Mouse (Mus musculus): ENCODE results near the gene Sprr2a2.
"Not testable (repeated sequence)": the region's sequence is repeated elsewhere in the genome, so short reads cannot be mapped to it uniquely, and the experiment has no call there.

DNA sequence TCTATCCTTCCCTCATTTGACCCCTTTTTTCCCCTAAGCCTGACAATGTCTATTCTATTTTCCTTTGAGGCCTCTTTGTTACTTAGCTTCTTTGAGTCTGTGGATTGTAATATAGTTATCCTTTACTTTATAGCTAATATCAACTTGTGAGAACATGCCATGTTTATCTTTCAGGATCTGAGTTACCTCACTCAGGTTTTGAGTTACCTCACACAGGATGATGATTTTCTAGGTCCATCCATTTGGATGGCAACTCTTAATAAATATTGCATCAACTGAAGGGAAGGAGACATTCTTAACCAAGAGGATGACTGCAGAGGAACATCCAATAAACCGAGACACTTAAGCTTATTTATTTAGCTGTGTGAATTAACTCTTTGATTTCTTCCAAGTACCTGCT lies 3.7 kb upstream of the Sprr2a2 start:
- not testable (repeated sequence) for TF ChIP-seq NRF1 (IDR thresholded peaks at IDR 0.05; ENCODE audit: low read depth, low read length); CHD1 (IDR thresholded peaks at IDR 0.05; ENCODE audit: low read depth, low read length); POLR2A (IDR thresholded peaks at IDR 0.05; ENCODE audit: low read depth, low read length); EP300 (IDR thresholded peaks at IDR 0.05; ENCODE audit: low read length); KAT2A (IDR thresholded peaks at IDR 0.05; ENCODE audit: insufficient replicate concordance, low read length)
